Mouse (Mus musculus) heart, postnatal 10 days (tissue): Measurements from ENCODE around the gene Gm20388. TPM values are rescaled to one million over a fixed set of nuclear protein-coding genes. Genes with fewer than 3 reads are reported as not detected.
A peak's percentile ranks its signal among the peaks of the same experiment; 100 is the strongest.

Experiments used
- DNase-seq, 2 experiments: peaks; one replicate each; pipeline ENCODE4 v3.0.0; 2021
- intact Hi-C: fragments of 180-260 bp; cut with DNase I; formaldehyde crosslinking; loops from one replicate; pipeline ENCODE4 v1.15.1; 2025
- total RNA-seq, 2 experiments: library from RNA; stranded (reverse); gene quantifications; 2 replicates each; pipeline ENCODE4 v1.2.3; 2021

The Gm20388 gene
- total RNA-seq, 2 experiments from 2014 or later: 2.0 to 2.2 TPM

DNA sequence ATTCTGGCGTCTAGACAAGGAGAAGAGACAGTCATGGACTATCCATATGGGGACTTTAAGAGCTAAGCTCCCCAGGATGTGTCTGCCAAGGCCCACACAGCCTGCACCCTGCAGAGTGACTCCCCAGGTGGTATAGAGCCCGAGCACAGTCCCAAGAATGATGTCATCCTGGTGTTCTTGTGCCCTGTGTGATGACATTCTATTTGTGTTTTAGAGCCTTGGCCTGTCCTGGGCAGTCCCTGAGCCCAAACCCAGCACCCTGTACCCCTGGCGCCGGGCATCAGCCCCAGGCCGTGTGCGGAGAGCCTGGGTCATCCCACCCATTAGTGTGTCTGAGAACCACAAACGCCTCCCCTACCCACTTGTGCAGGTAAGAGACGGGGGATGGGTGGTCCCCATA, 2945.6 kb downstream of the Gm20388 start:
- DNase-seq: no peak
- intact Hi-C loops: no loop called here

DNA sequence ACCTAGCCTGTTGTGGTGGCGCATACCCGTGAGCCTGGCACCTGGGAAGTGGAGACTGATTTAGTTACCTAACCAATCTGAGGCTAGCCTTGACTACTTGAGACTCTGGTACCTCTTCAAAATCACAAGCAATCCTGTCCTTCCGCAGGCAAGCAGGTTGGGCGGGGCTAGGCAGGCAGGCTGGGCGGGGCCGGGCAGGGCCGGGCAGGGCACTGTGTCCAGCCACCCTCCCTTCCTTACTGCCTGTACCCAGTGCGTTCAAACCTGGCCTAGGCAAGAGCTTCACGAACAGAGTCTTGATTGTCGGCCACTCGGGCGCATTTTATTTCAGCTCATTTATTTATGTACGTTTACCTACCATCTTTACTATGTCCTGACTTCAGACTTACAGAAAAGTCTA, 2949.2 kb downstream of the Gm20388 start:
- no peak for DNase-seq
- intact Hi-C loops: no loop called here

DNA sequence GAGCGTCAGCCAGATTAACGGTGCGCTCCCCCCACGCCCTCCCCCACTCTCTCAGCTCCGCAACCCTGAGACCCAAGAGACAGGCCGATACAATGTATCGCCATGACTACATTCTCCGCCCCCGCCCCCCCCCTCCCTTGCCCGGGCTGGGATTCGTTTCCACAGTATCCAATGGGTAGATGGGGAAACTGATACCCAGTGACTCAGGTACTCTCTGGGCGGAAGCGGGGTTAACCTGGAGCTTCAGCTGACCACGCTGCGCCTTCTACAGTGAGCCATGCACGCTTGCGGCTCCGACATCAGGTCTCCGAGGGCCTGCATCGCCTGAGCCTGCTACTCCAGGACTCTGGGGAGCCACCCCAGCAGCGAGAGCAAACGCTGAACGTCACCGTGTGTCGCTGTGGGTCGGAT, 2954.1 kb downstream of the Gm20388 start:
- no peak for DNase-seq
- intact Hi-C loops: no loop called here

DNA sequence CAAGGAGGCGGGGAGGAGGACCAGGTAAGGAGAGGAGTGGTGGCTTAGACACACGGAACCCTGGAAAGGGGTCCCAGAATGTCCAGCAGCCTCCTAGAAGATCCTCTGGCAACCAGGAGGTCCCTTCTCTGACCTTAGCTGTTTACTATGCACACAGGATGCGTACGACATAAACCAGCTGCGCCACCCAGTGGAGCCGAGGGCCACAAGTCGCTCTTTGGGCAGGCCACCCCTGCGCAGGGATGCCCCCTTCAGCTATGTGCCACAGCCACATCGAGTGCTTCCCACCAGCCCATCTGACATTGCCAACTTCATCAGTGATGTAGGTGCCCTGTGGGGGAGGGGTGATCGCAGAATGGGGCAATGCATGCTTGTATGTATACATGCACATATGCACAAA, 2954.8 kb downstream of the Gm20388 start:
- peak in 1 of 2 experiments; percentile 28 for DNase-seq
- intact Hi-C loops: no loop called here

DNA sequence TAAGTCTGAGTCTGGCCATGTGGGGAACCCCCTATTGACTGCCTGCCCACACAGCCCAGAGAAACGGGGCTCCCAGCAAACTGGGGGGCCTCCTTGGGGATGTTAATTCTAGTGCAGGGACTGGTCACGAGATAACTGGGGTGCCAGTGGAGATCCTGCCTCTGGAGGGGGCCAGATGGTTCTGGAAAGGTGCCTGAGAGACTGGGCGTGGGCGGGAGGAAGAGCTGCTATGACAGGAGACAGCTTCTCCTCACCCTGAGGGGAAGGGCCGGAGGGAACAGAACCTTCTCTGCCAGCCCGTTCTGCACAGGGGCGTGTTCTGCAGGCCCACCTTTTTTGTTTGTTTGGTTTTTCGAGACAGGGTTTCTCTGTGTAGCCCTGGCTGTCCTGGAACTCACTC, 2955.6 kb downstream of the Gm20388 start:
- no peak for DNase-seq
- intact Hi-C loops: no loop called here

DNA sequence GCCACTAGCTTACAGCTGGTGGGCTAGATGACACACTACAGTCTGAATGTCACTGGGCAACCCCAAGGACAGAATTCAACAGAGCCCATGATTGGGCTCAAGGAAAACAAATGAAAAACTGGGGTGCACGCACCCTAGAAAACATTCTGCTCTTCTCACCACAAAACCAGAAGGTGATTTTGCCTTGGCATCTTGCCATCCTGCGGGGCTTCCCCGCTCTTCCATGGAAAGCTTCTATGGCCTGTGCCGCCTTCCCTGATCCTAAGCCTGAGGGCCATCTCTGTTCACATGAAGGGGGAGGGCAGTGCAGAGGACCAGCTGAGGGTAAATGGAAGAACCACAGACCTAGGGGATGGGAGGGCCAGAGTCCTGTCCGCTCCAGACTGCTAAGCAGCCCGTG, 2957.3 kb downstream of the Gm20388 start:
- DNase-seq: no peak
- intact Hi-C loops: no loop called here

DNA sequence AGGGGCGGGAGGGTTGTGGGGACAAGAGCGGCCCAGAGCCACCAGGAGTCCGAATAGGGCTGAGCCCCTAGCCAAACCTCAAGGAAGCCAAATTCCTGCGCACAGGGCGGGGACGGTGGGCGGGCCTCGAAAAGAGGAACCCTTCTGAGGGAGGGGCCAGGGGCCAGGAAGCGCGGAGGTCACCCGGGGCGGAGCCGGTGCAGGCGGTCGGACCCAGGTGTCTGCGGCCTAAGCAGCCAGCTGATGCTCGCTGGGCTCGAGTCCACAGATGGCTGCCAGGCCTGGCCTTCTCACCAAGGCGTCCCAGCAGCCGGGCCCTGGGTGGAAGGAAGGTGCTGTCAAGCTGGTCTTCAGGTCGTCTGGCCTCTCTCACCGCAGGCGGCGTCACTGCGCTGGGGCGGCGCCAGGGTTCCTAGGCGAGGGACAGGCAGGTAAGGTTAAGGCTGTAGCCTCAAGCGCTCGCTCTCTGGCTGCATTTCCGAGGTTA, 2959.8 kb downstream of the Gm20388 start:
- intact Hi-C loops: no loop called here
- DNase-seq: peak; percentile 26 to 41

DNA sequence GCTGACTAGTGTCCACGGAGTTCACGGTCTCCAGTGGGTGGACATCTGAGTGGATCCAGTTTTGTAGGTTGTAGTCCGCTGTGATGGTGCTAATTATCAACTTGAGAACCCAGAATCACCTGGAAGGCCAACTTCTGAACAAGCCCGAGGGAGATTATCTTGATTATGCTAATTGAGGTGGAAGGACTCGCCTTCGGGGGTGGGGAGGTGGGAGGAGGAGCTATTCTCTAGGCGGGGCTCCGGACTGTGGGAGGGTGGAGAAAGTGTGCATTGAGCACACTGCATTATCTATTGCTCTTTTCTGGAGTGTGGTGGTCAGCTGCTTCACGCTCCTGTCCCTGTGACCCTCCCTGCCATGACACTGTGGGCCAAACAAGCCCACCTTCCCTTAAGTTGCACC, 2961.0 kb downstream of the Gm20388 start:
- intact Hi-C loops: no loop called here
- no peak for DNase-seq

DNA sequence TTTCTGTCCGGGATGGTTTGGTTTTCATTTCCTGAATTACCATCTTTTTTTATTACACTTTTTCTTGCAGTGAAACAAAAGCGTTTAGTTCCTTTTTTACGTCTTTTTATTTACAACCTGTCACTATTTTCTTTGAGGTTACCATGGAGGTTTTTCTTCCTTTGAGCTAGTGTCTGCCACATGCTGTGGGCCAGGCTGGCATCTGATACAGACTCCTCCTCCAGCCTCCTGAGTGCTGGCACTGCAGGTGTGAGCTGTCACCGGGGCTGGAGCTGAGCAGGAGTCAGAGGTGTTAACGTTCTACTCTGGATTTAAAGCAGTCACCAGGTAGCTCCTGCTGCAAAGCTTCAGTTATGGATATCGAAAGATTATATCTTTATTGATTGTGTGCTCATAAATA, 2962.5 kb downstream of the Gm20388 start:
- DNase-seq: no peak
- intact Hi-C loops: no loop called here

DNA sequence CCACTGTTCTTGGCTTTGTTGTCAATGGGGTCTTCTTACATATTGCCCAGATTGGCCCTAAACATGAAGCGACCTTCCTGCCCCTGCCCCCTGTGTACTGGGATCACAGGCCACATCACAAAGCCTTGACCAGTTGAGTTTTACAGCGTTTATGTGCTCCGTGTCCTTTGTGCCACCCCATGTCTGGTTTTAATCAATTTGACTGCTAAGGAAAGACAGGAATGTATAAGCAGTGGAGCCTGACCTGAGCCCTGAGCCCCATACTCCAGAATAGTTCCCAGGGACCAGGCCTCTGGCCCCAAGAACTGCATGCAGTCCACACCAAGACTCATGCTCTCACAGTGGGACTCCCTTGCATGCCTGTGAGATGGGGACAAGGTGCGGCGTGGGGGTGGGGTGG, 2964.5 kb downstream of the Gm20388 start:
- no peak for DNase-seq
- intact Hi-C loops: no loop called here

DNA sequence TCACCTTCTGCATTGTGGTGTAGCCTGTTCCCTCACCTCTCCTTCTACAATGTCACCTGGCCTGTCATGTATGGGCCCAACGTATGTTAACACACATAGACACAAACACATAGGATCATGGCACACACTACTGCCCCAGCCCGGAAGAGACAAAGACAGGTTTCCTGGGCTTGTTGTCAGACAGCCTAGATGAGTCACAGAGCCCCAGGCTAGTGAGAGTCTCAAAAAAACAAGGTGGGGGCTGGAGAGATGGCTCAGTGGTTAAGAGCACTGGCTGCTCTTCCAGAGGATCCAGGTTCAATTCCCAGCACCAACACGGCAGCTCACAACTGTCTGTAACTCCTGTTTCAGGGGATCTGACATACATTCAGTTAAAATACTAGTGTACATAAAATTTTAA, 2967.6 kb downstream of the Gm20388 start:
- intact Hi-C loops: no loop called here
- no peak for DNase-seq

DNA sequence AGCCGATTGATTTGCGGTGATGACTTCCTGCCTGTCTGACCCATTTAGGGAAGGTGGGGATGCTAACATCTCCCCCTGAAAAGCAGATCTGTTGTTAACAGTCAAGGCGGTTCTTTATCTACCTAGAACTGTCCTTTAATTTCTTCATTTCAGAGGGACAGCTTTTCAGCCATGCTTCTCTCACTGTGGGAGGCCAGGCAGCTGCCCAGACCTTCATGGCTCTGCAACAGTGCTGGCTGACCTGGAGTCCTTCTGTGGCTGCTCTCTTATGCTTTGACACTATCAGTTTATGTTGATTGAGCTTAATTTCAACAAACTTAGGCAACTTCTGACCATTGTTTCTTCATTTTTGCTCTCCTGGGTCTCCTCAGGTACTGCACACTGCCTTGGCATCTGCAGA, 2969.7 kb downstream of the Gm20388 start:
- intact Hi-C loops: no loop called here
- DNase-seq: no peak

DNA sequence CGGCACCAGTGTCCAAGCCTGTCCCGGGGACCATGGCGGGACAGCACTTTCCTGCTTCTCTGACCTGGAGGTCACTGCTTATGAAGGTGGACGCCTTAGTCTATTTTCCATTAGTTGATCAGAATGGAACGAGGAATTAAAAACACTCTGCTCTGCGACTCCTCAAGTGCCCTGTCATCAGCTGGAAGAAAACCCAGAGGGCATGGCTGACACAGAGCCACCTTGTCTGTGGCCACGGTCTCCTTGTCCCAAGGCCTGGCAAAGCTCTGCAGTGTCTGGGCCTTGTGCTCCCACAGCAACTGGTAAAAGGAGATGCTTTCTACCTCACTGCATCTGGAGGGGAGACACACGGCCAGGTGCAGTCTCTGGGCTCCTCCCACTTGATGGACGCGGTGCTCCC, 2973.0 kb downstream of the Gm20388 start:
- intact Hi-C loops: no loop called here
- DNase-seq: no peak

DNA sequence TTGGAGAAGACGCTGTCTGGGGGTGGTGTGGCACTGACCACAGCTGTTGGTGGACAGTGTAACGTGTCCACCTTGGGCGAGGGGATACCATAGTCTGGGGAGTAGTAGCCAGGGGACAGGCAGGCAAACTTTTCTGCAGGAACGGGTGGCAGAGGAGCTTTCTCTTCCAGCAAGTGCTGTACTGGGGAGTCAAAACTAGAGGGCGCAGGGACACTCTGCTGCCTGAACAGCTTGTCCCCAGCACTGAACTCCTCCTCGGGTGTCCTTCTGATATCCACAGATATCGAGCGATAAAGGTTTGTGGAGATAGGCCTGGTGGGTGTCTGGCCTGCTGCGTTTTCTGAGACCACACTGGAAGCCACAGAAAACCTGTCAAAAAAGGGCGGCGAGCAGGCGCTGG, 2980.8 kb downstream of the Gm20388 start:
- intact Hi-C loops: loop anchor here (5.0 kb wide), 1 partner anchor 54 kb away; no protein-coding TSS in a partner anchor
- no peak for DNase-seq

DNA sequence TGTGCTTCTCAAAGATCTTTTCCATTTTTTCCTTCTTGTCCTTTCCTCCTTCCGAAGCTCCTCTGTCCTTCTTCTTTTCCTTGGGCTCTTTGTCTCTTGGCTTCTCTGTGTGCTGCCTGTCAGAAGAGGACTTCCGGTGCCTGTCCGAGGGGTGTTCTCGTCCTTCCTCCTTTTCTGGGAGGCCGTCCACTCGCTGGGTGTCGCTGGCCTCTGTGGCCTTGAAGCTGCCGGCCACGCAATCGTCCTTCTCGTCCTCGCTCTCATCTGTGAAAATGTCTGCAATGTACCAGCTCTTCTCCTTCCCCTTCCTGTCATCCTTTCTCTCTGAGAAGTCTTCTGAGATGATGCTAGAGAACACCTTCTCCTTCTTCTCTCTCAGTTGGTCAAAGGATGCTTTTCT, 2982.8 kb downstream of the Gm20388 start:
- DNase-seq: no peak
- intact Hi-C loops: loop anchor here (5.0 kb wide), 1 partner anchor 56 kb away; no protein-coding TSS in a partner anchor

DNA sequence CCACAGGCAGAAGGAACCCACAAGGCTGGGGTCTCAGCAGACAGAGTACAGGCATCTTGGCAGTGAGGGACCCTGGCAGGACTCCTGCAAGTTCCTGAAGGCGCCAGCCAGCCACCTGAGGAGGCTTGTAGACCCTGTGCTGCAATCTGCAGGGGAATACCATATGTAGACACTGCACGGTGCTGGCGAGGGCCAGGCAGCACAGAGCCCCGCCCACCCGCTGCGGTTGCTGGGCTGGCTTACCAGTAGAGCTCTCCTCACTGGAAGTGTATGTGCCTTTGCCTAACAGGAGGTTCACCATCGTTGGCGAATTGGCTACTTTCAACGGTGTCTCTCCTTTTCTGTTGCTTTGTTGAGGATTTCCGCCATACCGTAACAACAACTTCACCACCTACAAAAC, 2985.7 kb downstream of the Gm20388 start:
- intact Hi-C loops: no loop called here
- DNase-seq: no peak

DNA sequence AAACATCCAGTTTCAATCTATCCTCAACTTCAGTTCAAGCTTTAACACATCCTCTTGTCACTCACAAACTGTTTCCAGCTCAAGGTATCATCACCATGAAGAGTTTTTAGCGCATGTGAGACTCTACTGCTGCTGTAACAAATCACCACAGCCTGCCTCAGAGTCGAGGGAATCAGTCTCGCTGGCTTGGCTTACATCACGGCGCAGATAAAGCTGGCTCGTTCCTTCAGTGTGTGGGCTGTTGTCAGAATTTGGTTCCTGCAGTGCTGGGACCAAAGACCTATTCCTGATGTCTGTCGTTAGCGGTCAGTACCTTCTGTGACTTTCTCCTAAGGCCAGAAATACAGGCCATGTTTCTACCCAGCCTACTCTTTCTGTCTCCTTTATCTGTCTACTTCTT, 2986.6 kb downstream of the Gm20388 start:
- intact Hi-C loops: no loop called here
- DNase-seq: no peak

DNA sequence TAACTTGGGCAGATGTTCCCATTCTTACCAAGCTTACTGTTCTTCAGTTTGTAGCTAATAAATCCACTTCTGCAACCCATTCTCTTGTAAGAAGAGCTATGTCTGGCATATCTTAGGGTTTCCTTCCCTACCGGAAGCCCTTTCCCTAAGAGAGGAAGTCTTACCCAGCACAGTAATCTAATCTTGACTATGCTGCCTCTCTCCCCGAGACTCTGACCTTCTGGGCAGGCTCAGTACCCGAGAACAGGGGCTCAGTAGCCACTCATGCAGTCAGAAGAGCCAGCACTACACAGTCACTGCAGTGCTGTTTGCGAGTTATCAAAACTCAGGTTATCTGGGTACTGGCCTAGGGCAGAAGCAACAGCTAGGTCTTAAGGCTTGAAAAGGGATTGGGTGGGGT, 2987.4 kb downstream of the Gm20388 start:
- intact Hi-C loops: no loop called here
- DNase-seq: no peak

DNA sequence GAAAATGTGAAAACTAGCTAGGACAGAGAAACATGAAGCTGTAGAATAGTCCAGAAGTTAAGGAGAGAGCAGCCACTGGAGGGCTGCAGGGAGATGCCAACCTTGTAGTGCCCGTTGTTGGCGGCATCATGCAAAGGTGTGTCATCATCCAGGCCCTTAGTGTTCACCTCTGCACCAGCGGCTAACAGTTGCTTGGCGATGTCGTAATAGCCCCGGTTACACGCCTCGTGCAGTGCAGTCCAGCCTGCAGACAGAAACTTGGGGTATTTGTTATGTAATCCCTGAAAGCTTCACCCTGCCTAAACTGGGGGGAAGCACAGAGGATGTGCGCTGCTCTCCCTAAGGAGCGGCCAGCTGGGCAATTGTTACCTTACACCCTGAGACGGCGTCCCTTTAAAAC, 2987.8 kb downstream of the Gm20388 start:
- DNase-seq: no peak
- intact Hi-C loops: no loop called here

DNA sequence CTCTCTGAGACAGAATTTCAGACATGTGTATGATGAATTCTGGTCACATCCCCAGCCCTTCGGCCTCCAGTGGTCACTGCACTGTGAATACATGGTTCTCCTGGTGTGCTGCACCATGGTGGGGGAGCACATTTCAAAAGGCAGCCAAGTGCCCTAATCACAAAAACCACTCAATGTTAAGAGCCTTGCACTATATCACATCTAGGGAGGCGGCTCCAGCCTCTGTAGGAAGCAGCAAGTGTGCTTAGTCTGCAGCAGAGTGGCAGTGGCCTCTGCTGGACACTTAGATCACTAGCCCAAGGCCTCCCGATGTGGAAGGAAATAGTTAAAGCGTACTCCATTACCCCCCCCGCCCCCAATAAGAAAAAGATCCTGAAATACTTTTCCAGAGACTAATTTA, 2988.4 kb downstream of the Gm20388 start:
- no peak for DNase-seq
- intact Hi-C loops: no loop called here

DNA sequence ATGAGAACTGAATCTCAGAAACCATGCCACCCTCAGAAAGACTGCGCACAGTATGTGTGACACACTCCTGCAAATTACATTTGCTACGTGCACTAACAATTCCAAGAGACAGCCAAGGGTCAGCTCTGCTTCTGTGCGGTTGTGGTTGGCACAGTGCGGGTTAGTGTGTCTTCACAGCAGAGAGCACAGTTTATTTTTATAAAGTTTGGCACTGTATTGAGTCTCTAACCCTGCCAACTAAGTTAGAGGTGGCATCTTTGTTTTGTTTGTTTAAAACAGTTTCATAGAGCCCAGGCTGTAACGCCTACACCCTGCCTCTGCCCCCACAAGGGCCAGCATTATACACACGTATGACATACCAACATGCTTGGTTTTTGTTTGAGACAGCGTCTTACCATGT, 2990.8 kb downstream of the Gm20388 start:
- DNase-seq: no peak
- intact Hi-C loops: loop anchor here (10.0 kb wide), 1 partner anchor 293 kb away; no protein-coding TSS in a partner anchor

DNA sequence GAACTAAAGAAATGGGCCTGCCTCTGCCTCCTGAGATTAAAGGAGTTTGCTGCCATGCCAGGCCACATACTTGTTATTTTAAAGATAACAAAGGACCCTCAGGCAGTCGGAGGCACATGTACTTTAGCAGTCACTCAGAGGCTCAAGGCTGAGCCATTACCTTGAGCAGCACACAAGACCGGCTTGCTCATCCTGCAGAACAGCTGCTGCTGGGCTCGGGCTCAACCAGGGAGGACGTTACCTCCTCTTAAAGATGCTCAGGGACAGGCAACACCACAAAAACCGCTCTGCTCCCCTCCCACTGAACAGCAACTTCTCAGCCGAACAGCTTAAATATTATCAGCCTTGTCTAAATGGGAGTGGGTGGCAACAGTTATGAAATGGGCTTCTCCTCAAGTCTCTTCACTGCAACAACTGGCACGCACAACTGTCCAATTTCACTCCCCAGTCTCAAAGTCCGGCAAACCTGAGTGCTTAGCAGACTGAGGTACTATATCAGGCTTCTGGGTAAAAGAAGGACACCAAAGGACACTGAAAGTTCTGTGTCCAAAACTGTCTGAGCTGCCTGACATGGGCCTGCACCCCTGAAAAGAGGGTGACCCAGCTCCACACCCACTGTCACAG, 2991.4 kb downstream of the Gm20388 start:
- DNase-seq: no peak
- intact Hi-C loops: loop anchor here (10.0 kb wide), 1 partner anchor 293 kb away; no protein-coding TSS in a partner anchor

DNA sequence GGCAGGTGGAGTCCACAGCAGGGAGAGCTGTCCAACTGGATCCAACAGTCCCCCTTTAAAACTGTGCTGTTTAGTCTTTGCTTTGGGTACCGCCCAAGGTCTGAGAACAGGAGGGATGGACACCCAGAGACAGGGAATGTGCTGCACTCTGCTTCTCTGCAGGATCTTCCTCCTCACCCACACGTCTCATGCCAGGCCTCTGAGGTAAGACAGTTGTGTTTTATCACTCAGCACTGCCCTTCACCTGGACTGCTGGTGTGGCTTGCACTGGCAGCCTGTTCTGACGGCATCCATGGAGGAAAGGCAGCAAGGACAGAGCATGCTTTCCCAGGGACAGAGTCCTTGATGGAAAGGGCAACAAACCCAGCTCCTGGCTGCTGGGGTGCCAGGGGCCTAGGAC, 2991.9 kb downstream of the Gm20388 start:
- intact Hi-C loops: loop anchor here (10.0 kb wide), 1 partner anchor 292 kb away; no protein-coding TSS in a partner anchor

More for the DNA sequence above, 2991.9 kb downstream of the Gm20388 start:
- DNase-seq: no peak
